25 mouse cellular contexts compared by ENCODE assay signal in the genomic region with DNA sequence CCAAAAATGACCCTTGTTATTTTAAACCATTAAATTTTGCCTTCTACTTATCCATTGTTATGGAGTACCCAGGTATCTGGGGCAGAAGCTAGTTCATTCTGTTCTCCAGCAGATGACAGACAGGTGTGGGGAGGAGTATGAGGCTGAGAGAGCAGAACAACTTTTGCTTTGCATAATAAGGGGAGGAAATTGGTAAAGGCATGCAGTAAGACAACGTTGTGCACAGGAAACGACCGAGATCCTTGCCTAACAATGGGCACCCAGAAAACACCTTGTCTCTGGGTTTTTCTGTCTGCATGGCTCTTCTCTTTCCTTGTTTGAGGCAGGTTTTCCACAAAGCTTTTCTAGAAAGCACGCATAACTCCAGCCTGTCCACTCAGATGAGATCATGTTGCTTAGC.
A peak's percentile ranks its signal among the peaks of the same experiment; 100 is the strongest.
DNase-seq lines count a peak whose midpoint lies in the region; ATAC-seq and TF ChIP-seq lines count a peak whose summit lies in the region.
"Had no signal": no experiment of that assay in that cellular context is flagged by ENCODE, and none has a peak within 500 bp of the region (broad histone marks: within the 10 kb centered on the region; RNA-seq: fewer than 3 reads in every experiment).

No protein-coding gene starts in this region.

- H3K27ac ChIP-seq in liver, embryonic 16.5 days (ENCODE audit: low read length): no peak overlapping the region
- no peak overlapping the region for H3K27ac ChIP-seq in liver, embryonic 11.5 days (ENCODE audit: low read depth, low read length)
- no peak overlapping the region for H3K27ac ChIP-seq in CH12.LX (ENCODE audit: insufficient read depth, low read depth)
- H3K27ac ChIP-seq in forebrain, embryonic 11.5 days (ENCODE audit: low read depth, low read length): no peak overlapping the region
- H3K27ac ChIP-seq in kidney, embryonic 16.5 days (ENCODE audit: low read length): no peak overlapping the region
- H3K27ac ChIP-seq: embryonic facial prominence, embryonic 10.5 days; embryonic facial prominence, embryonic 12.5 days; forebrain, embryonic 12.5 days had no signal

- no peak overlapping the region for H3K9ac ChIP-seq in liver, embryonic 16.5 days (ENCODE audit: low read depth, low read length)
- no peak overlapping the region for H3K9ac ChIP-seq in liver, embryonic 11.5 days (ENCODE audit: low read depth, low read length)
- no peak overlapping the region for H3K9ac ChIP-seq in CH12.LX (ENCODE audit: insufficient read depth, low read depth)
- no peak overlapping the region for H3K9ac ChIP-seq in forebrain, embryonic 11.5 days (ENCODE audit: low read length)
- H3K9ac ChIP-seq in kidney, embryonic 16.5 days (replicated peaks; ENCODE audit: low read length): no peak overlapping the region
- H3K9ac ChIP-seq: embryonic facial prominence, embryonic 12.5 days; forebrain, embryonic 12.5 days had no signal

- TF ChIP-seq POLR2A in CH12.LX (IDR thresholded peaks at IDR 0.05; ENCODE audit: low read depth, low read length): no peak

- H3K27me3 ChIP-seq in liver, embryonic 16.5 days (ENCODE audit: control insufficient read depth, insufficient read depth, low read depth, low read length): no peaks in the 10 kb centered on the region
- H3K27me3 ChIP-seq in liver, embryonic 11.5 days (replicated peaks; ENCODE audit: control insufficient read depth, insufficient read depth, low read length): no peaks in the 10 kb centered on the region
- H3K27me3 ChIP-seq in CH12.LX (replicated peaks): no peaks in the 10 kb centered on the region
- H3K27me3 ChIP-seq in forebrain, embryonic 11.5 days (ENCODE audit: control insufficient read depth, insufficient read depth, low read length): no peaks in the 10 kb centered on the region
- H3K27me3 ChIP-seq in kidney, embryonic 16.5 days (ENCODE audit: insufficient read depth, low read length): no peaks in the 10 kb centered on the region
- H3K27me3 ChIP-seq: embryonic facial prominence, embryonic 12.5 days; forebrain, embryonic 12.5 days; Patski had no signal

- H3K4me1 ChIP-seq in liver, embryonic 16.5 days (ENCODE audit: control insufficient read depth, low read depth, low read length): no peaks in the 10 kb centered on the region
- H3K4me1 ChIP-seq in liver, embryonic 11.5 days (replicated peaks; ENCODE audit: control insufficient read depth, insufficient read depth, low read length): no peaks in the 10 kb centered on the region
- H3K4me1 ChIP-seq in CH12.LX (ENCODE audit: control insufficient read depth in 1 of 2, insufficient read depth in 2 of 2): peaks cover 0 to 13% of the 10 kb centered on the region in 2 experiments; a peak in 2 of 4 replicates
- H3K4me1 ChIP-seq in forebrain, embryonic 11.5 days (replicated peaks; ENCODE audit: control insufficient read depth, insufficient read depth, low read length): no peaks in the 10 kb centered on the region
- no peaks in the 10 kb centered on the region for H3K4me1 ChIP-seq in kidney, embryonic 16.5 days (ENCODE audit: insufficient read depth, low read length)
- H3K4me1 ChIP-seq: embryonic facial prominence, embryonic 12.5 days; forebrain, embryonic 12.5 days had no signal

- ATAC-seq in liver, embryonic 16.5 days (ENCODE audit: low read depth): peak; percentile 51; the same call in 1 of the 2 replicates
- no peak for ATAC-seq in liver, embryonic 11.5 days (replicated peaks; ENCODE audit: low FRiP score)
- ATAC-seq in megakaryocyte, adult 5-6 weeks (ENCODE audit: poor library complexity, severe bottlenecking): peak; percentile 79
- ATAC-seq in forebrain, embryonic 11.5 days (replicated peaks; ENCODE audit: low FRiP score): no peak
- no peak for ATAC-seq in kidney, embryonic 16.5 days (ENCODE audit: low FRiP score, low TSS enrichment)
- ATAC-seq: CD4-positive, CD25-positive, alpha-beta regulatory T cell, adult 4 months; forebrain, embryonic 14.5 days; forebrain, embryonic 16.5 days; Patski had no signal

- H3K79me2 ChIP-seq in CH12.LX (replicated peaks; ENCODE audit: control insufficient read depth, extremely low read depth, insufficient read depth, poor library complexity, severe bottlenecking): no peaks in the 10 kb centered on the region

- 39% methylated on average over 4 of the region's 4 CpGs for WGBS in liver, embryonic 16.5 days (ENCODE audit: insufficient replicate concordance)
- 69% methylated on average over 4 of the region's 4 CpGs for WGBS in liver, embryonic 11.5 days
- WGBS in forebrain, embryonic 11.5 days: 72% methylated on average over 4 of the region's 4 CpGs
- WGBS in kidney, embryonic 16.5 days: 79% methylated on average over 4 of the region's 4 CpGs

- H3K4me2 ChIP-seq in liver, embryonic 16.5 days (ENCODE audit: low read depth, low read length): no peak overlapping the region
- no peak overlapping the region for H3K4me2 ChIP-seq in liver, embryonic 11.5 days
- H3K4me2 ChIP-seq in CH12.LX (ENCODE audit: insufficient read depth, low read depth, poor library complexity, severe bottlenecking): no peak overlapping the region
- H3K4me2 ChIP-seq in forebrain, embryonic 11.5 days (ENCODE audit: low read depth, low read length, severe bottlenecking): no peak overlapping the region
- no peak overlapping the region for H3K4me2 ChIP-seq in kidney, embryonic 16.5 days (replicated peaks; ENCODE audit: low read depth, low read length)
- H3K4me2 ChIP-seq: embryonic facial prominence, embryonic 12.5 days; forebrain, embryonic 12.5 days had no signal

- TF ChIP-seq EP300 in CH12.LX (IDR thresholded peaks at IDR 0.05; ENCODE audit: low read length): no peak

- H3K36me3 ChIP-seq in liver, embryonic 16.5 days (ENCODE audit: control insufficient read depth, insufficient read depth): no peaks in the 10 kb centered on the region
- H3K36me3 ChIP-seq in liver, embryonic 11.5 days (ENCODE audit: control insufficient read depth, insufficient read depth, low read length): no peaks in the 10 kb centered on the region
- H3K36me3 ChIP-seq in CH12.LX (replicated peaks in 1 of 2; ENCODE audit: control insufficient read depth in 1 of 2, insufficient read depth in 1 of 2, low read length in 1 of 2): no peaks in the 10 kb centered on the region
- no peaks in the 10 kb centered on the region for H3K36me3 ChIP-seq in forebrain, embryonic 11.5 days (ENCODE audit: control insufficient read depth, insufficient read depth, low read length)
- no peaks in the 10 kb centered on the region for H3K36me3 ChIP-seq in kidney, embryonic 16.5 days (ENCODE audit: insufficient read depth, low read length)
- H3K36me3 ChIP-seq: embryonic facial prominence, embryonic 10.5 days; embryonic facial prominence, embryonic 12.5 days; forebrain, embryonic 12.5 days; G1E had no signal

- H3K9me3 ChIP-seq in liver, embryonic 16.5 days (replicated peaks; ENCODE audit: control insufficient read depth, low read length): no peaks in the 10 kb centered on the region
- no peaks in the 10 kb centered on the region for H3K9me3 ChIP-seq in liver, embryonic 11.5 days (ENCODE audit: control insufficient read depth, low read length)
- no peaks in the 10 kb centered on the region for H3K9me3 ChIP-seq in CH12.LX (replicated peaks; ENCODE audit: low read length)
- no peaks in the 10 kb centered on the region for H3K9me3 ChIP-seq in forebrain, embryonic 11.5 days (ENCODE audit: control insufficient read depth, low read length)
- no peaks in the 10 kb centered on the region for H3K9me3 ChIP-seq in kidney, embryonic 16.5 days (ENCODE audit: low read length)
- H3K9me3 ChIP-seq: embryonic facial prominence, embryonic 10.5 days; embryonic facial prominence, embryonic 12.5 days; forebrain, embryonic 12.5 days; G1E had no signal

- in situ Hi-C loops in CH12.LX (cut with MboI; ENCODE audit: low pct_ligation_motif_present, low pct_unique_long_range_greater_than_20kb, low sequenced_read_pairs): no loop called here

- no peak for TF ChIP-seq CTCF in CH12.LX (conservative IDR thresholded peaks at IDR 0.05 in 1 of 2, IDR thresholded peaks at IDR 0.05 in 1 of 2; ENCODE audit: low read depth in 2 of 2, low read length in 2 of 2)

- DNase-seq in liver, embryonic 11.5 days (ENCODE audit: low spot score): no peak
- DNase-seq in CH12.LX (ENCODE audit: extremely low read depth): peak; percentile 30
- DNase-seq in R1 (ENCODE audit: low read depth, low spot score): peak; percentile 46
- DNase-seq in forebrain, embryonic 11.5 days (ENCODE audit: low spot score): no peak
- DNase-seq: adrenal gland, adult 2 months; adrenal gland, postnatal 10 days; adrenal gland, postnatal 25 days; B cell, adult 2 months; cerebellum, adult 11 months; cerebellum, adult 18-20 months; cerebellum, adult 8-10 months; cerebellum, adult 9-11 months; cerebellum, postnatal 14 days; cerebellum, postnatal 36 days had no signal

- dilution Hi-C loops in CH12.LX (cut with MboI; ENCODE audit: extremely low pct_ligation_motif_present, extremely low pct_unique_long_range_greater_than_20kb, low sequenced_read_pairs): no loop called here

- TF ChIP-seq RAD21 in CH12.LX (IDR thresholded peaks at IDR 0.05; ENCODE audit: low read depth, low read length): no peak

- H3K4me3 ChIP-seq in liver, embryonic 16.5 days (ENCODE audit: low read depth, low read length): no peak overlapping the region
- H3K4me3 ChIP-seq in liver, embryonic 11.5 days (ENCODE audit: low read depth, low read length): no peak overlapping the region
- no peak overlapping the region for H3K4me3 ChIP-seq in CH12.LX (replicated peaks in 1 of 3; ENCODE audit: low read depth in 2 of 3, low read length in 2 of 3, poor library complexity in 1 of 3)
- no peak overlapping the region for H3K4me3 ChIP-seq in forebrain, embryonic 11.5 days (ENCODE audit: low read depth, low read length)
- H3K4me3 ChIP-seq in kidney, embryonic 16.5 days (ENCODE audit: low read length): no peak overlapping the region
- H3K4me3 ChIP-seq: embryonic facial prominence, embryonic 10.5 days; embryonic facial prominence, embryonic 12.5 days; forebrain, embryonic 12.5 days had no signal

TF ChIP-seq in CH12.LX, 34 proteins besides CTCF, POLR2A, EP300 and RAD21:
- no peak for TF ChIP-seq BHLHE40 (IDR thresholded peaks at IDR 0.05; ENCODE audit: low read depth, low read length)
- no peak for TF ChIP-seq IRF4 (IDR thresholded peaks at IDR 0.05; ENCODE audit: low read depth, low read length)
- no peak for TF ChIP-seq TBP (conservative IDR thresholded peaks at IDR 0.05; ENCODE audit: low read depth, low read length)
- TF ChIP-seq CHD1 (IDR thresholded peaks at IDR 0.05; ENCODE audit: low read depth, low read length): no peak
- TF ChIP-seq ZNF384 (IDR thresholded peaks at IDR 0.05; ENCODE audit: low read depth, low read length): no peak
- no peak for TF ChIP-seq USF2 (conservative IDR thresholded peaks at IDR 0.05; ENCODE audit: low read depth, low read length)
- TF ChIP-seq NRF1 (IDR thresholded peaks at IDR 0.05; ENCODE audit: low read depth, low read length): no peak
- TF ChIP-seq SMC3 (IDR thresholded peaks at IDR 0.05; ENCODE audit: low read depth, low read length): no peak
- TF ChIP-seq MYC (IDR thresholded peaks at IDR 0.05; ENCODE audit: low read depth, low read length): no peak
- TF ChIP-seq ZKSCAN1 (IDR thresholded peaks at IDR 0.05; ENCODE audit: borderline replicate concordance, low read depth, low read length): no peak
- no peak for TF ChIP-seq SIN3A (IDR thresholded peaks at IDR 0.05; ENCODE audit: low read length)
- no peak for TF ChIP-seq USF1 (IDR thresholded peaks at IDR 0.05; ENCODE audit: low read depth, low read length)
- TF ChIP-seq UBTF (IDR thresholded peaks at IDR 0.05; ENCODE audit: low read depth, low read length): no peak

Comparison
In these comparisons a context has a peak if more than half of its experiments do, and no peak if none do; other contexts are left out.
1. ATAC-seq: peak in liver, embryonic 16.5 days (single experiment) and megakaryocyte, adult 5-6 weeks (single experiment); none in liver, embryonic 11.5 days (single experiment), forebrain, embryonic 11.5 days (single experiment) and kidney, embryonic 16.5 days (single experiment).
2. DNase-seq: peak in CH12.LX (single experiment) and R1 (single experiment); none in liver, embryonic 11.5 days (single experiment) and forebrain, embryonic 11.5 days (single experiment).